Mouse (Mus musculus) layer of hippocampus, adult 11-12 months (tissue): ENCODE results near the gene Sat2.

Source experiments
- DNase-seq: peaks from one replicate; pipeline ENCODE4 v3.0.0; 2022; ENCODE audit warnings: low spot score

The Sat2 gene

GRCm38 (mm10) chr11:69621571-69622268, at the start of gene Sat2:
Gene Sat2, plus strand, starts transcription at chr11:69622024.
- peak; percentile 55 for DNase-seq

GRCm38 (mm10) chr11:69575220-69575619, 46.6 kb upstream of the Sat2 start:
- DNase-seq = no peak

GRCm38 (mm10) chr11:69576307-69576706, 45.5 kb upstream of the Sat2 start:
- no peak for DNase-seq

- DNase-seq = no peak
Observed at GRCm38 (mm10) chr11:69578301-69578700, 43.5 kb upstream of the Sat2 start.

- peak; percentile 97 for DNase-seq
Observed at GRCm38 (mm10) chr11:69579128-69580017, 42.5 kb upstream of the Sat2 start.

- peak; percentile 93 for DNase-seq
Observed at GRCm38 (mm10) chr11:69580091-69580514, 41.7 kb upstream of the Sat2 start, which contains the start of the genes Wrap53 and Trp53. Gene Wrap53, minus strand, starts transcription at chr11:69580255. Gene Trp53, plus strand, starts transcription at chr11:69580359.

- no peak for DNase-seq
Observed at GRCm38 (mm10) chr11:69580572-69581146, 41.2 kb upstream of the Sat2 start.

GRCm38 (mm10) chr11:69581147-69581688, 40.6 kb upstream of the Sat2 start:
- peak; percentile 89 for DNase-seq

GRCm38 (mm10) chr11:69581814-69582213, 40.0 kb upstream of the Sat2 start:
- no peak for DNase-seq

GRCm38 (mm10) chr11:69582230-69582805, 39.5 kb upstream of the Sat2 start:
- no peak for DNase-seq

GRCm38 (mm10) chr11:69584008-69584407, 37.8 kb upstream of the Sat2 start:
- no peak for DNase-seq

GRCm38 (mm10) chr11:69584937-69585336, 36.9 kb upstream of the Sat2 start:
- DNase-seq = no peak

GRCm38 (mm10) chr11:69585718-69586325, 36.0 kb upstream of the Sat2 start:
- no peak for DNase-seq

- no peak for DNase-seq
Observed at GRCm38 (mm10) chr11:69589207-69589834, 32.5 kb upstream of the Sat2 start.

- no peak for DNase-seq
Observed at GRCm38 (mm10) chr11:69590622-69591021, 31.2 kb upstream of the Sat2 start.

- DNase-seq = no peak
Observed at GRCm38 (mm10) chr11:69591424-69591823, 30.4 kb upstream of the Sat2 start.

GRCm38 (mm10) chr11:69591899-69592637, 29.8 kb upstream of the Sat2 start:
- DNase-seq = peak; percentile 71

GRCm38 (mm10) chr11:69592799-69593198, 29.0 kb upstream of the Sat2 start:
- no peak for DNase-seq

- no peak for DNase-seq
Observed at GRCm38 (mm10) chr11:69594853-69595252, 27.0 kb upstream of the Sat2 start.

- no peak for DNase-seq
Observed at GRCm38 (mm10) chr11:69599436-69599835, 22.4 kb upstream of the Sat2 start.
